Mouse (Mus musculus) forelimb bud, embryonic 11.5 days (tissue): ENCODE measurements at regions not wholly inside any gene's neighbourhood (a gene's known extent, or its start where the extent isn't known, plus 50 kb on each side); places are given as distances from the start of the nearest gene placed in this dataset.
"Not testable (repeated sequence)": the region's sequence is repeated elsewhere in the genome, so short reads cannot be mapped to it uniquely, and the experiment has no call there.

Experiments used
- DNase-seq: peaks from one replicate; pipeline ENCODE4 v3.0.0-alpha.2; 2012; ENCODE audit warnings: low read depth, low spot score

GRCm38 (mm10) chr1:168681685-168682491 is 249.8 kb upstream of the Pbx1 start:
- DNase-seq = no peak

- no peak for DNase-seq
These were observed 248.6 kb upstream of the Pbx1 start for GRCm38 (mm10) chr1:168680674-168681073.

DNA sequence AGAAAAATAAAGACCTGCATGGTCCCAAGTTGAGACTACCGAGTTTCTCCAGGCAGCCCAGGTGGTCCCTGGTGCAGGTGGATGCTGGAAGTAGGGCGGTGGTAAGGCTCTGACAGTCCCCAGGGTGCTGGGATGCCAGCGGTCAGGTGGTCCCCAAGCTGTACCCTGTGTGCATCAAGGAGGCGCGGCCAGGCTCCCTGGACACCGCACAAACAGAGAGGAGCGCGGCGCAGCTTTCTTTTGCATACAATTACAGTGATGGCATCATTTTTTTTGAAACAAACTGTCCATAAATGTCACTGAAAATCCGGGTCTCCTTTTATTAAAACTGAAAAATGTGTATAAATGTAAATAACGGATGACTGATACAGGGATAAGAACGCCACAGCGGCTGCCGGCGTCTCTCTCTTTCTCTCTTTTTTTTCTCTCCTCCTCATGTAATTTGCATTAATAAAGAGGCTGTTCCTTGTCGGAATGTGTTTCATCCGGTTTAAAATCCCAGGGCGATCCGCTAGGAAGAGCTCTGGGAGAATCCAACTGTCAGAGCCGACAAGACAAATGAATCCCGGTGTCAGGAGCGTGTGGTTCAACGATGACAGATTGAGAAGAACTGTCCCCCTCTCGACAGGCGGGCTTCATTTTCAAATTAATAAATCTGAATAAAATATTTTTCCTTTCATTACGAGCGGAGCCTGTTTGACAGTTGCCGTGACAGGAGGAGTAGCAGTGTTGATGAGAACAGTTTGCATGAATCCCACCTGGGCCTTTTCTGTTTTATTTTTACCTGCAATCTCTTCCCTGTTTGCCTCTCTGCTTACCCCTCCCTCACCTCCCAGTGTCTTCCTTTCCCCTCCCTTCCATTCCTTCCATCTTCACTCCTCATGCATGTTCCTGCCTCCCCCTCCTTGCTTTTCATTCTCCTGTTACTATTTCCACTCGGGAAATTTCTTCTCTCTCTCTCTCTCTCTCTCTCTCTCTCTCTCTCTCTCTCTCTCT is 244.6 kb upstream of the Pbx1 start:
- no peak for DNase-seq

GRCm38 (mm10) chr1:168675741-168676140 is 243.7 kb upstream of the Pbx1 start:
- DNase-seq = no peak

- no peak for DNase-seq
These were observed 230.8 kb upstream of the Pbx1 start for GRCm38 (mm10) chr1:168662755-168663284.

GRCm38 (mm10) chr1:168660956-168661355 is 228.9 kb upstream of the Pbx1 start:
- DNase-seq = no peak

- DNase-seq = no peak
These were observed 227.5 kb upstream of the Pbx1 start for GRCm38 (mm10) chr1:168659578-168659977.

- DNase-seq = no peak
These were observed 200.8 kb upstream of the Pbx1 start for GRCm38 (mm10) chr1:168632837-168633236.

DNA sequence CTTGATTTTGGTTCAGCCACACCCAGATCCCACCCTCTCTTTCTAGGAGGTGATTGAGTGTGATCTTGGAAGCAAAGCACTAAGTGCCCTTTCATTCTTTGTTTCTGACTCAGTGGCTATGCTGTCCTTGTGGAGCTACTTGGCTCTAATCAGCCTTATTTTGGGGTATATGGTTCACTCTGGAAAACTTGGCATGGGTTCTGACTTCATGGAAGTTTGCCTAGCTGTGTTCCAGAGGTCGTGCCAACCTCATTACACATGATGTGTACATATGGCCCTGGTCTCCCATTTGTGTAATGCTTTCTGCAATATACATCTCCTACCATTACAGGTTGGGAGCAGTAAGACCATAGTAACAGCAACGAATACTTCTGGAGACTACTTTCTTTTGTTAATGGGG is 199.9 kb upstream of the Pbx1 start:
- no peak for DNase-seq

GRCm38 (mm10) chr1:168601967-168602366 is 169.9 kb upstream of the Pbx1 start:
- not testable (repeated sequence) for DNase-seq

GRCm38 (mm10) chr1:168600461-168601160 is 168.5 kb upstream of the Pbx1 start:
- DNase-seq = no peak

DNA sequence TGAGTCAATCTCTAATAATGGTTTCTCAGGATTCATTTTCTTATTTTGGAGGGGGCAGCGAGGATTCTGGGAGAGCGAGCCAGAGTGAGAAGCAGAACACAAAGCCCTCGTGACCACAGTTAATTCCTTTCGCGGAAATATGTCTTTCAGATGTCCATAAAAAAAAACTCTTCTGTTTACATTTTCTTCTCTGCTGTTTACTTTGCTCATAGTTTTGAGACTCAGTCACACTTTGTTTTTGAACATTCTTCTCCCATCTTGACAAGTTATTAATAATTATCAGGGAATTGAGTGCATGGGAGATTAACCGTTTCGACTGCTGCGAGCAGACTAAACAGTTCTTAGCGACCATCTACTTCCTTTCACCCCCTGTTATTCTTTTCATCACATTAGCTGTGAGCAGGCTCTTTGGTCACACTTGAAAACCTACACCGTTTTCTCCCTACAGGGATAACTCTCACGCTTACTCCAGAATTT is 166.2 kb upstream of the Pbx1 start:
- peak; percentile 12 for DNase-seq

DNA sequence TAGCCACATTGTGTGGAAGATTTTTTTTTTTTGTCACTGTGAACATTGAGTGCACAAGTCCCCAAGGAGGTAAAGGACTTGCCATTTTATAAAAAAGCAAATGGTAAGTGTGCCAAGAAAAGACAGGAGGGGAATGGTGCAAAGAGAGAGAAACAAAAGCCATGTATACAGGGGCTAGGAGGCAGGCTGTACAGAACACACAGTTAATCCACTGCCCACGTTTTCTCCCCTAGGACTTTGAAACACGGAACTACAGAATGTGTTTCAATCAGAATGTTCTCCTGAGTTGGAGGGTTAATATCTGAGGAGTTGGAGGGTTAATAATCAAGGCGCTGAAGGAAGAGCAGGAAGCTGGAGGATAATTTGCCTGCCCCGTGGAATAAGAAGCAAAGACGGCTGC is 165.4 kb upstream of the Pbx1 start:
- DNase-seq = no peak

- DNase-seq = peak; percentile 10
These were observed 152.1 kb upstream of the Pbx1 start for GRCm38 (mm10) chr1:168584137-168584536.

- no peak for DNase-seq
These were observed 150.4 kb upstream of the Pbx1 start for GRCm38 (mm10) chr1:168582434-168582833.

DNA sequence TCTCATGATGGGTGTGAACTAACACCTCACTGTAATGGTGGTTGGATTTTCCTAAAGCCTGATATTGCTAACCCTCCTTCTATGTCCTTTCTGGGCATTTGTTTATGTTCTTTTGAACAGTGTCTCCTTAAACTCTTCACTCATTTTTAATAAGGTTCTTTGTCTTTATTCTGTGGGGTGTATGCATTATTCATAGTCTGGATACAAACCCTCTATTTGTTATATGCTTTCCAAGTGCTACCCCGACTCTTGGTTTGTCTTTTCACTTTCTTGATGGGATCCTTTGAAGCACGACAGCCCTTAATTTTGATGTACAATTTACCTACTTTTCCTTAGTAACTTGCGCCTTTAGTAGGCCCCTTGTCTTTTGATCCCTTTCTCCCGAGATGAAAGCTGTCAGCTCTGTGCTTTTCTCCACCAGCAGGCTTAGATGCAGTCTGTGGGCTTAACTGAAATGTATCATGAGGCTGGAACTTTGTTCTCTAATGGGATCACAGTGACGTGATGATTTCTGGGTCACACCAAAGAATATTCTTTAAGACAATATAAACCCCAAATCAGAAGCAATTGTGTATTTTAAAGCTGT is 138.0 kb upstream of the Pbx1 start:
- no peak for DNase-seq

DNA sequence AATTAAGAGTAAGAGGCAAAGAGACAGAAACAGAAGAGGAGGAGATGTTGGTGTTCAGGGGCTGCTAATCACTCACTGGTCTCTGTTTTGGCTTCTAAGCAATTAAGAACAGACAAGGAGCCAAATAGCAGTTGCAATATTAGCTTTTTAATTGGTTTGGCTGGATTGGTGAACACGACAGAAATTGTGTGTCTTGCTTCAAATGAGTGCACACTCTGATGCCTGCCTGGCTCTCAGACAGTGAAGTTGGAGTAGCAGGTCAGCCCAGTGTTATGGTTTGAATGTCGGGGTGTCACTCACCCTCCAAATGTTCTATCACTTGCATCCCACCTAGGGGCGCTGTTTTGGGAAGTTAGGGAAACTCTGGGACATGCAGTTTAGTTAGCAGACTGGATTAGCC is 120.3 kb upstream of the Pbx1 start:
- DNase-seq = no peak

- DNase-seq = no peak
These were observed 117.9 kb upstream of the Pbx1 start for GRCm38 (mm10) chr1:168549807-168550435.

- DNase-seq = no peak
These were observed 114.1 kb upstream of the Pbx1 start for GRCm38 (mm10) chr1:168546156-168546555.

GRCm38 (mm10) chr1:168545072-168545780 is 113.2 kb upstream of the Pbx1 start:
- DNase-seq = no peak
